Mouse (Mus musculus): ENCODE data around the gene Baiap2. TPM values are rescaled to one million over a fixed set of nuclear protein-coding genes. Genes with fewer than 3 reads are reported as not detected.

Baiap2 gene
- total RNA-seq, 1 experiment from 2014 or later = 10.6 TPM

GRCm38 (mm10) chr11:119986751-119987425, 44.3 kb downstream of the Baiap2 start:
- peak; percentile 51 to 70 for ATAC-seq (replicated peaks in 1 of 2; ENCODE audit: insufficient read depth in 1 of 2, low FRiP score in 2 of 2, low TSS enrichment in 1 of 2, low read depth in 1 of 2, poor library complexity in 2 of 2, severe bottlenecking in 2 of 2)

DNA sequence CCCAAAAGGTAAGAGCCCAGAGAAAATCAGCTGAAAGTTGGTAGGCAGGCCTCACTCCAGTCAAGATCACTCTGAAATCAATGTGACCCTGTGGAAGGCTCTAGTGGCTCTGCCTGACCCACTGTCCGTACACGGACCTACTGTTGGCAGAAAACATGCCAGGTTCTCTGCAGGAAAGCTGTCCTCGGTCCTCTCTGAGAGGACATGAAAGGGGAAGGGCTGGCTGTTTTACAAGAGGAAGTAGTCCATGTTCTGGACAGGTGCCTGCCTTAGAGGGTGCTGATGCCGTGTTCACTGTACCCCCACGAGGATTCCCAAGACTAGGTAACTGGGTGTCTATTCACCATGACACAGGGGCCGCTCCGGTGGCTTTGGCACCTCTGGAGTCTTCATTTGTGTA, 45.3 kb downstream of the Baiap2 start:
- ATAC-seq (replicated peaks in 1 of 2; ENCODE audit: insufficient read depth in 1 of 2, low FRiP score in 2 of 2, low TSS enrichment in 1 of 2, low read depth in 1 of 2, poor library complexity in 2 of 2, severe bottlenecking in 2 of 2) = no peak

- no peak for ATAC-seq (replicated peaks in 1 of 2; ENCODE audit: insufficient read depth in 1 of 2, low FRiP score in 2 of 2, low TSS enrichment in 1 of 2, low read depth in 1 of 2, poor library complexity in 2 of 2, severe bottlenecking in 2 of 2)
These were observed 45.8 kb downstream of the Baiap2 start for GRCm38 (mm10) chr11:119988391-119988790.

GRCm38 (mm10) chr11:119989115-119989564, 46.6 kb downstream of the Baiap2 start:
- ATAC-seq (replicated peaks in 1 of 2; ENCODE audit: insufficient read depth in 1 of 2, low FRiP score in 2 of 2, low TSS enrichment in 1 of 2, low read depth in 1 of 2, poor library complexity in 2 of 2, severe bottlenecking in 2 of 2) = no peak

GRCm38 (mm10) chr11:119990658-119991337, 48.2 kb downstream of the Baiap2 start:
- no peak for ATAC-seq (replicated peaks in 1 of 2; ENCODE audit: insufficient read depth in 1 of 2, low FRiP score in 2 of 2, low TSS enrichment in 1 of 2, low read depth in 1 of 2, poor library complexity in 2 of 2, severe bottlenecking in 2 of 2)

DNA sequence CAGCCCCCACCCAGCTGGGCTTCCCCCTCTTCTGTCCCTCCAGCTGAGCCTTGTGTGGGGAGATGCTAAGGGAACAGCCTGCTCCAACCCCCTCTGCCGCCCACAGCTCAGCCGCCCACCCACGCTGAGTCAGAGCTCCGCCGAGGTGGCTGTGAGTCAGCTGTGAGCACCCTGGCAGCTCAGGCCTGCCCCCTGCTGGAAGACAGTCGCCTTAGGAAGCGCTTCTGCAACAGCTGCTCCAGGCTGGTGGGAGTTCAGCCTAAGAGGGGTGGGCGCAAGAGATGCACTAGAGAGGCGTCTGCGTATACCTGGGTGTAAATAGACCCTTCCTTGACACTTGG, 48.7 kb downstream of the Baiap2 start:
- peak; percentile 77 to 82 for ATAC-seq (replicated peaks in 1 of 2; ENCODE audit: insufficient read depth in 1 of 2, low FRiP score in 2 of 2, low TSS enrichment in 1 of 2, low read depth in 1 of 2, poor library complexity in 2 of 2, severe bottlenecking in 2 of 2)

DNA sequence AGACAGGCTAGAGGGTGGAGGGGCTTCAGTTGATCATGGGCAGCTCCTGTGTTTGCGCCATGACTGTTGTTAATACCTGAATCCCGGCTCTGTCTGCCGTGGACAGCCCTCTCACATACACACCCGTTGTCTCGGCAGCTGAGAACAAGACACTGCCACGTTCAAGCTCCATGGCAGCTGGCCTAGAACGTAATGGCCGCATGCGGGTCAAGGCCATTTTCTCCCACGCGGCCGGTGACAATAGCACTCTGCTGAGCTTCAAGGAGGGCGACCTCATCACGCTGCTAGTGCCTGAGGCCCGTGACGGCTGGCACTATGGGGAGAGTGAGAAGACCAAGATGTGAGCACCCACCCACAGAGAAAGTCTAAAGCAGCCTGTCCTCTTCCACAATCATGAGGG, 54.8 kb downstream of the Baiap2 start:
- no peak for ATAC-seq (replicated peaks in 1 of 2; ENCODE audit: insufficient read depth in 1 of 2, low FRiP score in 2 of 2, low TSS enrichment in 1 of 2, low read depth in 1 of 2, poor library complexity in 2 of 2, severe bottlenecking in 2 of 2)

DNA sequence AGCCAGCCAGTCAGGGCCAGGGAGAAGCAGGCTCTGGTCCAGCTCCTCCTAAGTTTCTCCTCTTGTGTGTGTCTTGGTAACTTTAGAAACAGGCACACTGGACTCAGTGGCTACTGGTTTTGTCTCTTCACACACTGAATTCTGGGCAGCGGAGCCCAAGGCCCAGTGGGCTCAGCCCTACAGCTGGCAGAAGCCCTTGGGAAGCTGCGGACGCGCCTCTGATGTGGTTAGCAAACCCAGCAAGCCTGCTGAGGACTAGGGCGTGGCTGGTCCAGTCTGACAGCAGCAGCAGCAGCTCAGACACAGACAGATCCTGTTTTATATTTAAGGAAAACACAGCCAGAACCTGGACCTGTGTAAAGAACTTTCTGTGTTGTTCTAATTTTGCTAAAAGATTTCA, 59.5 kb downstream of the Baiap2 start:
- no peak for ATAC-seq (replicated peaks in 1 of 2; ENCODE audit: insufficient read depth in 1 of 2, low FRiP score in 2 of 2, low TSS enrichment in 1 of 2, low read depth in 1 of 2, poor library complexity in 2 of 2, severe bottlenecking in 2 of 2)

GRCm38 (mm10) chr11:120002634-120003220, 60.2 kb downstream of the Baiap2 start:
- no peak for ATAC-seq (replicated peaks in 1 of 2; ENCODE audit: insufficient read depth in 1 of 2, low FRiP score in 2 of 2, low TSS enrichment in 1 of 2, low read depth in 1 of 2, poor library complexity in 2 of 2, severe bottlenecking in 2 of 2)

DNA sequence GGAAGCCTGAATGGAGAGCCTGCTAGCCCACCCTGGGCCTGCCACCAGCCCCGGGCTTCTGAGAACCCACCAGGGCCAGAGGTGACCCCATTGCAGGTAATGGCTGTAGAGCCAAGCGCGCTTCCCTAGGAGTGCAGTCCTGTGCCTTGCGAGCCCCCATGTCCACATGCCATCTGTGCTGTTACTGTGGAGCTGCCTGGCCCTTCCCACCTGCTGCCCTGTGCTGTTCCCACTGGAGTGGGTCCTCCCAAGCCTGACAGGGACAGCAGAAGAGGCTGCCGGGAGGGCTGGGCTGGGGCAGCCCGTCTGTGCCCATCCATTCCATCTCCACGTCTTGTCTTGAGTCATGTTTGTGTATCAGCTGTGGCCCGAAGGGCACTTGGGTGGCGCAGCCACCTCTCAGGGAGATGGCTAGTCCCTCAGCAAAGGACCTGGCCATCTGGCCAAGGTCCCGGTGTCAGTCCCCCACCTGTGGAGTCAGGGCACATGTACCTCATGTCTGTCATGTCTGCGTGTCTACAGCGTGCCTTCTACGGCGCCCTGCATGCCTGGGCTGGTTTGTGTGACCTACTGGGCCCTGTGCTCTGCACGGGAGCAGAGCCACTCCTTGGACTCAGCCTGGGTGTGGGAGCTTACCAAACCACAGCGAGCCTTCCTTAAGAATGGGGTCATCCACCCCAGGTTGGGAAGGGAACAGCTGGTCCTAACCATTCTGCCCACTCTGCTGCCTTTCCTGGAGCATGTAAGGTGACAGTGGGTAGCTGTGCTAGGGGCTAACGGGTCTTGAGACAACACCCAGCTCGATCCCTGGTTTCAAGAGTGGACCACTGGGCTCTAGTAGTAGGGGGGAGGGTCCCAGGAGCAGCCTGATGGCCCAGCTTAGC, 63.1 kb downstream of the Baiap2 start:
- ATAC-seq (replicated peaks in 1 of 2; ENCODE audit: insufficient read depth in 1 of 2, low FRiP score in 2 of 2, low TSS enrichment in 1 of 2, low read depth in 1 of 2, poor library complexity in 2 of 2, severe bottlenecking in 2 of 2) = no peak

DNA sequence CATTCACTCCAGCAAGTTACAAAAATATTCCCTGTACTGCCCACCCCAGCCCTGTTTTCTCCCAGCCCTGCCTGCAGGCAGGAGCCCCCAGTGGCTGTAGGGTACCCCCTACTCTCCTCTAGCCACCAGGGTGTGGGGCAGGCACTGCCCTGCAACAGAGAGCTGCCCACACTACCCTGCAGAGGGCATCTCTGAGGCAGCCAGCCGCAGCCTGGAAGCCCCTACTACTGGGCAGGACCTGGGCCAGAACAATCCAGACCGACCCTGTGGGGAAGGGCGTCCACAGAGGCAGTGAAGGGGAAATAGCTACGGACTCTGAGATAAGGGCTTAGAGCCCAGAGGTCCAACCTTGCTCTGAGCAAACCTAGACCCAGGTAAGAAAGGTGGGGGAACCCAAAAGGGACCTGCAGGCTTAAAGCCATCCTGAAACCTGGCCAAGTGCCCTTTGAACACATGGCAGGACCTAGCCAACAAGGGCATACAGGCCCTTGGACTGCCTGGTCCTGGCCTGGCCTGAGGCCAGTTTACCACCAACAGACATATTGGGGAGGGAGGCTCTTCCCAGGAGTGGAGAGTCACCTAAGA, 65.0 kb downstream of the Baiap2 start:
- no peak for ATAC-seq (replicated peaks in 1 of 2; ENCODE audit: insufficient read depth in 1 of 2, low FRiP score in 2 of 2, low TSS enrichment in 1 of 2, low read depth in 1 of 2, poor library complexity in 2 of 2, severe bottlenecking in 2 of 2)

GRCm38 (mm10) chr11:120008501-120008900, 65.9 kb downstream of the Baiap2 start:
- no peak for ATAC-seq (replicated peaks in 1 of 2; ENCODE audit: insufficient read depth in 1 of 2, low FRiP score in 2 of 2, low TSS enrichment in 1 of 2, low read depth in 1 of 2, poor library complexity in 2 of 2, severe bottlenecking in 2 of 2)

GRCm38 (mm10) chr11:120008956-120009355, 66.4 kb downstream of the Baiap2 start:
- no peak for ATAC-seq (replicated peaks in 1 of 2; ENCODE audit: insufficient read depth in 1 of 2, low FRiP score in 2 of 2, low TSS enrichment in 1 of 2, low read depth in 1 of 2, poor library complexity in 2 of 2, severe bottlenecking in 2 of 2)

GRCm38 (mm10) chr11:120009937-120010336, 67.4 kb downstream of the Baiap2 start:
- ATAC-seq (replicated peaks in 1 of 2; ENCODE audit: insufficient read depth in 1 of 2, low FRiP score in 2 of 2, low TSS enrichment in 1 of 2, low read depth in 1 of 2, poor library complexity in 2 of 2, severe bottlenecking in 2 of 2) = no peak

- ATAC-seq (replicated peaks in 1 of 2; ENCODE audit: insufficient read depth in 1 of 2, low FRiP score in 2 of 2, low TSS enrichment in 1 of 2, low read depth in 1 of 2, poor library complexity in 2 of 2, severe bottlenecking in 2 of 2) = no peak
These were observed 68.7 kb downstream of the Baiap2 start for GRCm38 (mm10) chr11:120011114-120011760.

DNA sequence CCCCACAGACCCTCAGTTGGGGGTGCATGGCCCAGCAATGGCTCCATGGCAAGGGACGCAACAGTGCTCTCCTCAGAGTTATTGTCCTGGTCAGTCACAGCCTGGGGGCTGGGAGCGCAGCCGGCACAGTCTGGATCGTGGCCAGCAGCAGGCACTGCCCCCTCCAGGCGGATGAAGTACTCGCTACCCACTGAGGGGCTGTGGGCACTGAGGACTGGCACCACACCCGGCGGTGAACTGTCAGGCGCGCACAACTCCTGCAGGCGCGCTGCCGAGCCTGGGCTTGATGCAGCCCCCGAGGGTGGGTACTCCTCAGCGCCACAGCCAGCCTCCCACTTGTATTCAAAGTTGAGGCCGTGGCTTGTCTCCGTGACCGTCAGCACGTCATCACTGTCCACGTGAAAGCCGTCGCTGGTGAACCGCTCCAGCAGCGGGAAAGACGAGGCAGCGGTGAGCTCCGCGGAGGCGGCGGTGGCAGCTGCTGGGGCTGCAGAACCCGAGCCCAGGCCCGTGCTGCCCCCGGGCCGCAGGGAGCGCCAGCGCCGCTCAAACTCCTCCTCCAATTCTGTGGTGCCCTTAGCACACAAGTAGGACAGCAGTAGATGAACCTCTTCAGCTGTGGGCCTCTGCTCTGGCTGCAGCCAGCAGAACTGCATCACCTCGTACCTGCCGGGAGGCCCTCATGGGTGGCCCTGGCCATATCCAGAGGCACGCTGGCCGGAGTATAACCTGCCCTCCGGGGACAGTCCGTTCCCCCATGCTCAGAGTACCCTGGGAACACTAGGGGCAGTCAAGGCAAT, 69.4 kb downstream of the Baiap2 start:
- no peak for ATAC-seq (replicated peaks in 1 of 2; ENCODE audit: insufficient read depth in 1 of 2, low FRiP score in 2 of 2, low TSS enrichment in 1 of 2, low read depth in 1 of 2, poor library complexity in 2 of 2, severe bottlenecking in 2 of 2)

All from hematopoietic stem cell, adult 5-6 weeks (primary cell).